Mouse (Mus musculus): ENCODE results near the gene Mrpl19.

The Mrpl19 gene

GRCm38 (mm10) chr6:81941718-81942117 is 24.0 kb downstream of the Mrpl19 start:
- in situ Hi-C loops (cut with MboI; ENCODE audit: low sequenced_read_pairs), result no loop called here

- in situ Hi-C loops (cut with MboI; ENCODE audit: low sequenced_read_pairs), result no loop called here
Observed at GRCm38 (mm10) chr6:81933281-81933680, 32.5 kb downstream of the Mrpl19 start.

GRCm38 (mm10) chr6:81929402-81929801 is 36.4 kb downstream of the Mrpl19 start:
- in situ Hi-C loops (cut with MboI; ENCODE audit: low sequenced_read_pairs), result no loop called here

GRCm38 (mm10) chr6:81924304-81924703 is 41.5 kb downstream of the Mrpl19 start:
- in situ Hi-C loops (cut with MboI; ENCODE audit: low sequenced_read_pairs), result no loop called here

GRCm38 (mm10) chr6:81923523-81924142 is 42.1 kb downstream of the Mrpl19 start, which contains the start of gene Gcfc2:
Gene Gcfc2 (plus strand): TSS chr6:81923669.
- in situ Hi-C loops (cut with MboI; ENCODE audit: low sequenced_read_pairs), result no loop called here

- in situ Hi-C loops (cut with MboI; ENCODE audit: low sequenced_read_pairs), result no loop called here
Observed at GRCm38 (mm10) chr6:81912177-81912576, 53.6 kb downstream of the Mrpl19 start.

GRCm38 (mm10) chr6:81911713-81912112 is 54.0 kb downstream of the Mrpl19 start:
- in situ Hi-C loops (cut with MboI; ENCODE audit: low sequenced_read_pairs), result no loop called here

GRCm38 (mm10) chr6:81911244-81911643 is 54.5 kb downstream of the Mrpl19 start:
- in situ Hi-C loops (cut with MboI; ENCODE audit: low sequenced_read_pairs), result no loop called here

GRCm38 (mm10) chr6:81910302-81910855 is 55.4 kb downstream of the Mrpl19 start:
- in situ Hi-C loops (cut with MboI; ENCODE audit: low sequenced_read_pairs), result no loop called here

All from CH12F3 (cell line).